ENCODE assay signal across 9 mouse cellular contexts in genomic region chr3:149111529-149112439, GRCm38 (mm10).
DNase-seq lines count a peak whose midpoint lies in the region; ATAC-seq and TF ChIP-seq lines count a peak whose summit lies in the region.
"Had no signal": no experiment of that assay in that cellular context is flagged by ENCODE, and none has a peak within 500 bp of the region (broad histone marks: within the 10 kb centered on the region; RNA-seq: fewer than 3 reads in every experiment).

No protein-coding gene starts in this region.

- intact Hi-C loops in left cerebral cortex, postnatal 4 days (cut with DNase I), result no loop called here

- H3K4me3 ChIP-seq in kidney, embryonic 14.5 days (ENCODE audit: low read length), result no peak overlapping the region
- no peak overlapping the region for H3K4me3 ChIP-seq in kidney, embryonic 15.5 days (replicated peaks)
- no peak overlapping the region for H3K4me3 ChIP-seq in lung, embryonic 15.5 days
- no peak overlapping the region for H3K4me3 ChIP-seq in thymus, adult 2 months (ENCODE audit: control insufficient read depth, insufficient read depth, low read length)
- H3K4me3 ChIP-seq: midbrain, embryonic 13.5 days had no signal

- H3K4me1 ChIP-seq in kidney, embryonic 14.5 days (ENCODE audit: control insufficient read depth, insufficient read depth, low read length), result no peaks in the 10 kb centered on the region
- H3K4me1 ChIP-seq in kidney, embryonic 15.5 days, result peaks cover 22% of the 10 kb centered on the region
- H3K4me1 ChIP-seq in lung, embryonic 15.5 days, result peaks cover 29% of the 10 kb centered on the region
- H3K4me1 ChIP-seq in thymus, adult 2 months (replicated peaks; ENCODE audit: control insufficient read depth, insufficient read depth, low read length), result no peaks in the 10 kb centered on the region
- H3K4me1 ChIP-seq: midbrain, embryonic 13.5 days had no signal

- H3K4me2 ChIP-seq in kidney, embryonic 14.5 days (replicated peaks; ENCODE audit: low read depth, low read length), result no peak overlapping the region
- H3K4me2 ChIP-seq in kidney, embryonic 15.5 days, result no peak overlapping the region
- no peak overlapping the region for H3K4me2 ChIP-seq in lung, embryonic 15.5 days
- H3K4me2 ChIP-seq: midbrain, embryonic 13.5 days had no signal

- H3K9ac ChIP-seq in kidney, embryonic 14.5 days (ENCODE audit: low read depth, low read length), result no peak overlapping the region
- H3K9ac ChIP-seq in kidney, embryonic 15.5 days, result no peak overlapping the region
- H3K9ac ChIP-seq in lung, embryonic 15.5 days, result no peak overlapping the region
- H3K9ac ChIP-seq: midbrain, embryonic 13.5 days had no signal

- DNase-seq in embryo, embryonic 9.5 days (ENCODE audit: extremely low spot score), result peak; percentile 55
- peak; percentile 34 for DNase-seq in urinary bladder, adult 2 months (ENCODE audit: low spot score)
- no peak for DNase-seq in left cerebral cortex, postnatal 4 days
- no peak for DNase-seq in thymus, adult 2 months
- DNase-seq in spleen, postnatal 14 days (ENCODE audit: low spot score in 2 of 2), result no peak

- no peaks in the 10 kb centered on the region for H3K27me3 ChIP-seq in kidney, embryonic 14.5 days (ENCODE audit: control insufficient read depth, insufficient read depth, low read length)
- H3K27me3 ChIP-seq in kidney, embryonic 15.5 days, result no peaks in the 10 kb centered on the region
- no peaks in the 10 kb centered on the region for H3K27me3 ChIP-seq in lung, embryonic 15.5 days
- no peaks in the 10 kb centered on the region for H3K27me3 ChIP-seq in thymus, adult 2 months (ENCODE audit: control insufficient read depth, insufficient read depth, low read length)
- H3K27me3 ChIP-seq: midbrain, embryonic 13.5 days had no signal

- no peak for TF ChIP-seq POLR2A in thymus, adult 2 months (IDR thresholded peaks at IDR 0.05; ENCODE audit: control insufficient read depth, extremely low read depth, insufficient read depth, low read length, poor library complexity)

- H3K27ac ChIP-seq in kidney, embryonic 14.5 days (ENCODE audit: low read depth, low read length), result no peak overlapping the region
- H3K27ac ChIP-seq in kidney, embryonic 15.5 days, result no peak overlapping the region
- H3K27ac ChIP-seq in lung, embryonic 15.5 days, result no peak overlapping the region
- no peak overlapping the region for H3K27ac ChIP-seq in thymus, adult 2 months (ENCODE audit: control insufficient read depth, insufficient read depth, low read length)
- H3K27ac ChIP-seq: midbrain, embryonic 13.5 days had no signal

- H3K36me3 ChIP-seq in kidney, embryonic 14.5 days (ENCODE audit: control insufficient read depth, insufficient read depth, low read length), result no peaks in the 10 kb centered on the region
- H3K36me3 ChIP-seq in kidney, embryonic 15.5 days, result no peaks in the 10 kb centered on the region
- no peaks in the 10 kb centered on the region for H3K36me3 ChIP-seq in lung, embryonic 15.5 days
- no peaks in the 10 kb centered on the region for H3K36me3 ChIP-seq in thymus, adult 2 months (ENCODE audit: control insufficient read depth, insufficient read depth, low read length)
- H3K36me3 ChIP-seq: midbrain, embryonic 13.5 days had no signal

- WGBS in kidney, embryonic 14.5 days, result 60% methylated on average over 19 of the region's 19 CpGs
- 61% methylated on average over 19 of the region's 19 CpGs for WGBS in kidney, embryonic 15.5 days
- 43% methylated on average over 19 of the region's 19 CpGs for WGBS in lung, embryonic 15.5 days
- WGBS in thymus, adult 2 months, result 64% methylated on average over 19 of the region's 19 CpGs

- ATAC-seq in kidney, embryonic 14.5 days (ENCODE audit: low FRiP score, low TSS enrichment), result peak; percentile 29; the same call in 1 of the 2 replicates
- ATAC-seq in kidney, embryonic 15.5 days (replicated peaks; ENCODE audit: low FRiP score), result no peak
- ATAC-seq in lung, embryonic 15.5 days (ENCODE audit: borderline replicate concordance, extremely low read depth, low FRiP score, low TSS enrichment), result peak; percentile 60
- ATAC-seq: midbrain, embryonic 13.5 days had no signal

- no peaks in the 10 kb centered on the region for H3K9me3 ChIP-seq in kidney, embryonic 14.5 days (ENCODE audit: control insufficient read depth, low read length)
- H3K9me3 ChIP-seq in kidney, embryonic 15.5 days (replicated peaks), result no peaks in the 10 kb centered on the region
- no peaks in the 10 kb centered on the region for H3K9me3 ChIP-seq in lung, embryonic 15.5 days
- H3K9me3 ChIP-seq: midbrain, embryonic 13.5 days had no signal

- TF ChIP-seq CTCF in thymus, adult 2 months (IDR thresholded peaks at IDR 0.05; ENCODE audit: borderline replicate concordance, control insufficient read depth, extremely low read depth, insufficient read depth, low read length, poor library complexity), result no peak

Comparison
In these comparisons a context has a peak if more than half of its experiments do, and no peak if none do; other contexts are left out.
1. DNase-seq: peak in embryo, embryonic 9.5 days (single experiment) and urinary bladder, adult 2 months (single experiment); none in left cerebral cortex, postnatal 4 days (single experiment), thymus, adult 2 months (single experiment) and spleen, postnatal 14 days (0 of 2).